Mouse (Mus musculus) cortical plate, adult 2 months (tissue): ENCODE results near the gene Tpst2.

ENCODE experiments used
- CTCF ChIP-seq: fragments of 200-500 bp; IDR thresholded peaks from 2 replicates; pipeline ENCODE4 v1.5.1; 2011; ENCODE audit warnings: mild to moderate bottlenecking, control low read depth, low read length; ENCODE audit not compliant: insufficient read depth; ENCODE audit errors: extremely low read depth
- POLR2A ChIP-seq: fragments of 200-500 bp; IDR thresholded peaks from 2 replicates; pipeline ENCODE4 v1.6.1; 2011; ENCODE audit warnings: mild to moderate bottlenecking, low read length, control low read depth; ENCODE audit not compliant: insufficient read depth; ENCODE audit errors: extremely low read depth

DNA sequence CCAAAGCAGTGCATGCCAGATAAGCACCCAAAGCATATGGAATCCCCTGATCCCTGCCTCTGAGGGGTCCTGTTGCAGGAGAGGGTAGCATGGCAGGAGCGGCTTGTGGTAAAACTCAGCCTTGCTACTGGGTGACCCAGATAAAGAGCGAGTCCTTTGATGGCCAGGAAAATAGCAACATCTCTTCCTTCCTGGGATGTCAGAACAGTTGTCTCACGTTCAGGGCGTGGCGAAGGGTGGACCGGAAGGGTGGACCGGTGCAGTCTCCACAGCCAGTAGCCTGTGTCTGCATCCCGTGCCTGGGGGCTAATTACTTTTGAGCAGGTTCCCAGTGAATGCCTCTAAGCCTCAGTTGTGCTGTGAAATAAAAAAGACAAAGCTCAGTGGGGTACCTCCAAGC, 23.3 kb upstream of the Tpst2 start:
- no peak for TF ChIP-seq CTCF
- no peak for TF ChIP-seq POLR2A
